Mouse (Mus musculus): ENCODE results near the gene Chchd2. TPM values are rescaled to one million over a fixed set of nuclear protein-coding genes. Genes with fewer than 3 reads are reported as not detected.

Chchd2 gene
- polyA plus RNA-seq, 1 experiment from 2014 or later: 837 TPM

GRCm38 (mm10) chr5:129846752-129847557, 40.3 kb downstream of the Chchd2 start, which contains the start of gene Sumf2:
Sumf2 (plus strand) TSS chr5:129846986.
- Histone ChIP-seq H3K27ac (replicated peaks) (peak within 1 kb of the TSS; percentile 71), H3K4me1 (peaks cover 17% of the 10 kb centered on the region), H3K27me3 (replicated peaks) (no peaks in the 10 kb centered on the region), H3K9ac (peak within 1 kb of the TSS; percentile 86), H3K4me3 (peak within 1 kb of the TSS; percentile 65), H3K4me2 (peak within 1 kb of the TSS; percentile 75), H3K36me3 (peaks cover 40% of the 10 kb centered on the region), H3K9me3 (no peaks in the 10 kb centered on the region)
- peak; percentile 97 for ATAC-seq (ENCODE audit: extremely low read depth, insufficient number of reproducible peaks, low FRiP score, low TSS enrichment)
- WGBS: 8% methylated on average over 22 of the region's 22 CpGs

GRCm38 (mm10) chr5:129844848-129845247, 42.4 kb downstream of the Chchd2 start:
- no peak overlapping the region for H3K4me2 ChIP-seq
- no peak overlapping the region for H3K9ac ChIP-seq
- H3K36me3 ChIP-seq: peaks cover 32% of the 10 kb centered on the region
- no peak overlapping the region for H3K4me3 ChIP-seq
- ATAC-seq (ENCODE audit: extremely low read depth, insufficient number of reproducible peaks, low FRiP score, low TSS enrichment): no peak
- H3K4me1 ChIP-seq: peaks cover 17% of the 10 kb centered on the region
- no peaks in the 10 kb centered on the region for H3K9me3 ChIP-seq
- H3K27ac ChIP-seq (replicated peaks): no peak overlapping the region
- H3K27me3 ChIP-seq (replicated peaks): no peaks in the 10 kb centered on the region
- 93% methylated on average over 5 of the region's 5 CpGs for WGBS

Other genes starting within 250 kb of the Chchd2 start
- gene Zfp11, start 217.4 kb downstream of the Chchd2 start, polyA plus RNA-seq (2015; fragmentation: Nextera tagmentation; extraction: Ambion mirVana): 4.2 and 4.3 TPM in 2 replicates
- gene Sept14, start 179.0 kb downstream of the Chchd2 start, polyA plus RNA-seq (2015; fragmentation: Nextera tagmentation; extraction: Ambion mirVana): not detected in 2 replicates
- 151 and 163 TPM in 2 replicates for gene Mrps17, start 172.0 kb downstream of the Chchd2 start, polyA plus RNA-seq (2015; fragmentation: Nextera tagmentation; extraction: Ambion mirVana)
- gene Nipsnap2, start 162.4 kb downstream of the Chchd2 start, polyA plus RNA-seq (2015; fragmentation: Nextera tagmentation; extraction: Ambion mirVana): 269 and 291 TPM in 2 replicates
- 24.6 and 28.2 TPM in 2 replicates for gene Psph, start 100.0 kb downstream of the Chchd2 start, polyA plus RNA-seq (2015; fragmentation: Nextera tagmentation; extraction: Ambion mirVana)
- 26.8 and 28.7 TPM in 2 replicates for gene Sumf2, start 40.5 kb downstream of the Chchd2 start, polyA plus RNA-seq (2015; fragmentation: Nextera tagmentation; extraction: Ambion mirVana)
- gene Zbed5, start 8.3 kb upstream of the Chchd2 start, polyA plus RNA-seq (2015; fragmentation: Nextera tagmentation; extraction: Ambion mirVana): 3.3 and 3.9 TPM in 2 replicates
- gene Phkg1, start 11.1 kb upstream of the Chchd2 start, polyA plus RNA-seq (2015; fragmentation: Nextera tagmentation; extraction: Ambion mirVana): 0.76 and 1.4 TPM in 2 replicates
- 1.6 and 1.7 TPM in 2 replicates for gene Nupr1l, start 21.1 kb upstream of the Chchd2 start, polyA plus RNA-seq (2015; fragmentation: Nextera tagmentation; extraction: Ambion mirVana)
- 13.7 and 14.3 TPM in 2 replicates for gene Vkorc1l1, start 54.5 kb upstream of the Chchd2 start, polyA plus RNA-seq (2015; fragmentation: Nextera tagmentation; extraction: Ambion mirVana)
- gene Gusb, start 115.6 kb upstream of the Chchd2 start, polyA plus RNA-seq (2015; fragmentation: Nextera tagmentation; extraction: Ambion mirVana): 46.6 and 46.9 TPM in 2 replicates
- gene Asl, start 141.8 kb upstream of the Chchd2 start, polyA plus RNA-seq (2015; fragmentation: Nextera tagmentation; extraction: Ambion mirVana): 18.4 and 18.7 TPM in 2 replicates
- gene Crcp, start 141.8 kb upstream of the Chchd2 start, polyA plus RNA-seq (2015; fragmentation: Nextera tagmentation; extraction: Ambion mirVana): 23.8 and 27.0 TPM in 2 replicates
- gene Tpst1, start 185.9 kb upstream of the Chchd2 start, polyA plus RNA-seq (2015; fragmentation: Nextera tagmentation; extraction: Ambion mirVana): 24.3 and 27.2 TPM in 2 replicates